Mouse (Mus musculus) ES-Bruce4 (cell line): Measurements from ENCODE around the gene Calu.

Source experiments
- CTCF ChIP-seq: IDR thresholded peaks from one replicate; pipeline ENCODE4 v1.8.1; 2011; ENCODE audit warnings: low read depth, low read length
- POLR2A ChIP-seq: IDR thresholded peaks from one replicate; pipeline ENCODE4 v1.8.1; 2011; ENCODE audit warnings: low read length; ENCODE audit not compliant: insufficient read depth

DNA sequence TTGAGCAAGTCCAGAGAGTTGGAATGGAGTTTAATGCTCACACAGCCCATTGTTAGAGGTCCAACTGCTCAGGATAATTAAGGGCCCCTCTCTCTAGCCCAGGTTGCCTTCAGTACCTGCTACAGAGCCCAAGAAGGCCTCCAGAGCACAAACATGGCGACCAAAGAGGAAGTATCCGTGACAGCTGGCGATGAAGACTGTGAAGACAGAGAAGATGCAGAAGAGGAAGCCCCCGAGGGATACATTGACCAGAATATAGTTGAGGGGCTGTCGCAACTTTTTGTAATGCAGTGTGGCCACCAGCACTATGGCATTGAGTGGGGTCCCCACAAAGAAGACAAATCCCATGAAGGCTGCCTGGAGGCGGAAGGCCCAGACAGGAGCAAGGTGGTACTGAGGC, 32.1 kb downstream of the Calu start:
- TF ChIP-seq CTCF (no peak), POLR2A (no peak)
